Mouse (Mus musculus) intestine, embryonic 14.5 days (tissue): ENCODE measurements around the gene Tyk2. TPM values are rescaled to one million over a fixed set of nuclear protein-coding genes. Genes with fewer than 3 reads are reported as not detected.

ENCODE experiments used
- ATAC-seq: fragments of 200-750 bp; cut with Nextera tagmentation; replicated peaks from 2 replicates; pipeline ENCODE4 v1.8.0; 2017; ENCODE audit warnings: low read depth, moderate number of reproducible peaks, moderate TSS enrichment, moderate library complexity; ENCODE audit not compliant: low FRiP score, low TSS enrichment
- DNase-seq: peaks from one replicate; pipeline ENCODE4 v3.0.0-alpha.2; 2018; ENCODE audit warnings: low spot score
- H3K27ac ChIP-seq: fragments of 300-500 bp; sonication (generic); 2 replicates; pipeline ENCODE4 v1.5.1; 2014; ENCODE audit warnings: low read depth, mild to moderate bottlenecking, control low read depth
- H3K27me3 ChIP-seq: fragments of 300-500 bp; sonication (generic); replicated peaks from 2 replicates; pipeline ENCODE4 v1.6.1; 2014; ENCODE audit warnings: low read length, control low read depth; ENCODE audit not compliant: control insufficient read depth, insufficient read depth
- H3K36me3 ChIP-seq: fragments of 300-500 bp; sonication (generic); 2 replicates; pipeline ENCODE4 v1.6.1; 2014; ENCODE audit warnings: low read length, control low read depth; ENCODE audit not compliant: control insufficient read depth, insufficient read depth
- H3K4me1 ChIP-seq: fragments of 300-500 bp; sonication (generic); replicated peaks from 2 replicates; pipeline ENCODE4 v1.6.1; 2014; ENCODE audit warnings: low read length, control low read depth, mixed read lengths; ENCODE audit not compliant: control insufficient read depth, insufficient read depth
- H3K4me2 ChIP-seq: fragments of 300-500 bp; sonication (generic); 2 replicates; pipeline ENCODE4 v1.6.1; 2014; ENCODE audit warnings: low read length
- H3K4me3 ChIP-seq: fragments of 300-500 bp; sonication (generic); 2 replicates; pipeline ENCODE4 v1.5.1; 2014; ENCODE audit warnings: low read depth, low read length, control low read depth, mixed read lengths
- H3K9ac ChIP-seq: fragments of 300-500 bp; sonication (generic); 2 replicates; pipeline ENCODE4 v1.6.1; 2014; ENCODE audit warnings: mild to moderate bottlenecking, low read length
- H3K9me3 ChIP-seq: fragments of 300-500 bp; sonication (generic); 2 replicates; pipeline ENCODE4 v1.6.1; 2016; ENCODE audit warnings: low read length, control low read depth; ENCODE audit not compliant: control insufficient read depth
- WGBS: fragments of 180-500 bp; shearing (Covaris S2); extraction: QIAGEN DNeasy Blood & Tissue Kit; methylation state at CpG from one replicate; pipeline ENCODE4 v1.1.7; 2014; 5-methylcytosine and 5-hydroxymethylcytosine counted together
- polyA plus RNA-seq: library from polyadenylated mRNA; unstranded; fragments of >200 nt; fragmentation: Nextera tagmentation; extraction: Ambion mirVana; gene quantifications from 2 replicates; pipeline ENCODE4 v1.2.1, GENCODE M21; 2014

The Tyk2 gene
- polyA plus RNA-seq, 1 experiment from 2014 or later = 12.1 TPM

DNA sequence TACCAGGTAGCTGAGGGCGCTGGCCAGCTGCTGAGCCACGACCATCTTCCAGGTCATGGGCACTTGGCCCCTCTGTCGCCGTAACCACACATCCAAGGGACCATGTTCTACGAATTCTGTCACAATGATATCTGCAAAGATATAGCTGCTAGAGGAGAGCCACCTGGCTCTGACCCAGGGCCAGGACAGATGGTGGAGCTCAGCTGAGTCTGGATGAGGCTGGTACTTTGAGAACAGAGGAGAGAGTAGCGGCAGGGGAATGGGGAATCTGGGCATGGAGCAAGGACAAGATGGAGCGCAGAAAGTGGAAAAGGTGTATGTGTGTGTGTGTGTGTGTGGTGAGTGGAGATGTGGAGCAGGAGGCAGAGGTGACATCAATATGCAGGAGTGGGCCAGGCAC is 16.9 kb downstream of the Tyk2 start:
- H3K27me3 ChIP-seq = no peaks in the 10 kb centered on the region
- no peaks in the 10 kb centered on the region for H3K4me1 ChIP-seq
- H3K4me2 ChIP-seq = no peak overlapping the region
- H3K36me3 ChIP-seq = no peaks in the 10 kb centered on the region
- H3K9me3 ChIP-seq = no peaks in the 10 kb centered on the region
- DNase-seq = no peak
- H3K4me3 ChIP-seq = no peak overlapping the region
- no peak for ATAC-seq
- H3K27ac ChIP-seq = no peak overlapping the region
- H3K9ac ChIP-seq = no peak overlapping the region
- 88% methylated on average over 7 of the region's 7 CpGs for WGBS

DNA sequence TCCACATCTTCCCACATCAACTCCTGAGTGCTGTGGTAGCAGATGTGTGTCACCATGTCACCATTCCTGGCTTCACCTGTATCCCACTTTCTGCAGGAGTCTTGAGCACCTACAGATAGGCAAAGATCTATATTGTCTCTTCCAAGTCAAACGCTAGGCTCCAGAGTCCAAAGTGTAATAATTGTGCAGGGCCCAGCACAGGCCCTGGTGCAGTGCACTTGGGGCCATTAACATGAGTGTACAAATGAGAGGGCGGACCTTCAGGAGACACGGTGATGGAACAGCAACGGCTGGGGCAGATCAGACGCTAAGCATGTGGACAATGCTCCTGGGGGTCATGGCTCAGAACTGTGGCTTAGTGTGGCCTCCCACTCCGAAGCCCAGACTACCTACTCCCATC is 17.3 kb downstream of the Tyk2 start:
- Histone ChIP-seq H3K9ac (no peak overlapping the region), H3K27ac (no peak overlapping the region), H3K27me3 (no peaks in the 10 kb centered on the region), H3K4me2 (no peak overlapping the region), H3K4me3 (no peak overlapping the region), H3K4me1 (no peaks in the 10 kb centered on the region), H3K9me3 (no peaks in the 10 kb centered on the region), H3K36me3 (no peaks in the 10 kb centered on the region)
- 90% methylated on average over 6 of the region's 6 CpGs for WGBS
- DNase-seq (no peak), ATAC-seq (no peak)

DNA sequence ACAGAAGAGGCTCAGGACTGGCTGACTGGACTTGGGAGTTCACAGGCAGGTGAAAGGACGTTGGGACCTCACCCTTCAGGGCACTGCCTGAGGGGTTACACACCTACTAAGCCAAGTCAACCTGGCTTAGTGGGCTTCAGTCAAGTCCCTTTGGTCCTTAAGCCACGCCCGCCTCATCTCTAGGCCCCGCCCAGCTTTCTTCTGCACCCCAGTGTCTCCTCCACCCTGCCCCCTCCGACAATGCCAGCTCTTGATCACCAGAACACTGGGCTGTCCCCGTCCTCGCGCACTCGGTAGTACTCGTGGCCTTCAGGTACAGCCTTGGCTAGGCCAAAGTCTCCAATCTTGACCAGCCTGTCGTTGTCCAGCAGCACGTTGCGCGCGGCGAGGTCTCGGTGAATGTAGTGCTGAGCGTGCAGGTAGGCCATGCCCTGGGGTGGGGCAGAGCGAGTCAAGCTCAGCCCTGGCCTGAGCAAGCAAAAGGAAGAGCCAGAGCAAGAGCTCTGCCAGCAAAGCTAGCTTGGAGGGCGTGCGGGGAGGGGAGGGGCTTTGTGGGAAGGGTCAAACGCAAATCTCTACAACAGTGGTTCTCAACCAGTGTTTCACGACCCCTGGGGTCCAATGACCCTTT is 23.3 kb downstream of the Tyk2 start:
- Histone ChIP-seq H3K4me3 (no peak overlapping the region), H3K27ac (no peak overlapping the region), H3K9me3 (no peaks in the 10 kb centered on the region), H3K4me1 (peaks cover 3% of the 10 kb centered on the region; the same call in 1 of the 2 replicates), H3K4me2 (no peak overlapping the region), H3K27me3 (no peaks in the 10 kb centered on the region), H3K9ac (no peak overlapping the region), H3K36me3 (no peaks in the 10 kb centered on the region)
- ATAC-seq (0 out of 2 replicates have a peak, but pooled peaks have one; percentile 28), DNase-seq (no peak)
- WGBS = 40% methylated on average over 23 of the region's 23 CpGs

DNA sequence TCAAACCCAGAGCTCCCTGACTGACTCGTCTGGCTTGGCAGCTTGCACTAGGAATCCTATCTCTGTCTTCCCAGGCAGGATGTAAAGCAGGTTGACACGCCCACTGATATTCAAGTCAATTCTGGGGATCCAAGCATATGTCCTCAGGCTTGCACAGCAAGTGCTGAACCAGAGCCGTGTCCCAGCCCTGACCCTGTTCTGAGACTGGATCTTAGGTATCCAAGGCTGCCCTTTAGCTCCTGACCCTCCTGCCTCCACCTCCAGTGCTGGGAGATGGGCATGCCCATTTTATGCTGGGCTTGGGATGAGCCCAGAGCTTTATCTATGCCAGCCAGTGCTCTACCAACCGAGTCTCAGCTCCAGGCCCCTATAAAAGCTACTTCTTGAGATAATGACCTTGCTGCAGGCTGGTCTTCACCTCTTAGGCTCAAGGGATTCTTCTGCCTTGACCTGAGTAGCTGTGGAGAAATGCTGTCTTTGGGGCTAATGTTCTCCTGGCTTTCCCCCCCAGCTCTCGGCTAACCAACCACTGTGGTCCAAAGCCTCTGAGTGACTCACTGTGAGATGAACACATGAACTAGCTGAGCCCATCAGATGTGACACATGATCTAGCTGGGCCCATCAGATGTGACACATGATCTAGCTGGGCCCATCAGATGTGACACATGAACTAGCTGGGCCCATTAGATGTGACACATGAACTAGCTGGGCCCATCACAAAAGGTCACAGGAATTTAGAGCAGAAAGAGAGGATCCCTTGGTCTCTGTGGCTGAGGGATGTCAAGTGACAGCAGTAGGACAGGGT is 25.1 kb downstream of the Tyk2 start:
- Histone ChIP-seq H3K4me1 (peaks cover 3% of the 10 kb centered on the region; the same call in 1 of the 2 replicates), H3K4me2 (no peak overlapping the region), H3K9ac (no peak overlapping the region), H3K27me3 (no peaks in the 10 kb centered on the region), H3K4me3 (no peak overlapping the region), H3K36me3 (no peaks in the 10 kb centered on the region), H3K9me3 (no peaks in the 10 kb centered on the region), H3K27ac (no peak overlapping the region)
- DNase-seq (no peak), ATAC-seq (no peak)
- WGBS = 80% methylated on average over 5 of the region's 5 CpGs

DNA sequence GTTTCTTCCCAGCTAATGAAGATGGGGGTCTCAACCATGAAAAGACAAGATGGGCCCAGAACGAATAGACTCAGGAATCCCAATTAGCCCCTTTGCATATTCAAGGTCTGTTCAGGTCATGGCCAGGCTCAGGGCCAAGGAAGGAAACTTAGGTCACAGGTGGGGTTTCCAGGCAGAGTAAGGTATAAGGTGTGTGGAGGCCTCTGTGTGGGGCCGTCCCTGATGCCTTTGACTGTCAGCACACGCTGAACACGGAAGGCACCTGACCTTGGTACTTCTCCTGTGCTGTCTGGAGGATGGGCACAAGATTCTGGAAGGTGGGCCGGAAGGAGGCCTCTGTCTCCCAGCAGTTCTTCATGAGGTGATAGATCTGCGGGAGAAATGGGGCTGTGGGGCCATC is 26.2 kb downstream of the Tyk2 start:
- no peaks in the 10 kb centered on the region for H3K36me3 ChIP-seq
- H3K9ac ChIP-seq = no peak overlapping the region
- ATAC-seq (no peak), DNase-seq (no peak)
- WGBS = 83% methylated on average over 6 of the region's 6 CpGs
- H3K4me3 ChIP-seq = no peak overlapping the region
- no peak overlapping the region for H3K4me2 ChIP-seq
- no peaks in the 10 kb centered on the region for H3K9me3 ChIP-seq
- no peaks in the 10 kb centered on the region for H3K27me3 ChIP-seq
- H3K27ac ChIP-seq = no peak overlapping the region
- peaks cover 7% of the 10 kb centered on the region; the same call in 1 of the 2 replicates for H3K4me1 ChIP-seq

DNA sequence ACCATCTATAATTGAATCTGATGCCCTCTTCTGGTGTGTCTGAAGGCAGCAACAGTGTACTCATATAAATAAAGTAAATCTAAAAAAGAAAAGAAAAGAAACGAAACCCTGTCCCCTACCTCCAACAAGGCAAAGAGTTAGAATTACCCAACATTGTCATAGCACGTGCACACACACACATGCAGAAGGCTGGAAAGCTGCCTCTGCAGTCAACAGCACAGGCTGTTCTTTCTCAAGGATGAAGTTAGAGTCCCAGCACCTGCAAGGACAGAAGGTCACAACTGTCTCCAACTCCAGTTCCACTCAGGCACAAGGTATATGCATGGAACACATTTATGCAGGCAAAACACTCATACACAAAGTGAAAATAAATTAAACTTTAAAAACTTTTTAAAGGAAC is 29.0 kb downstream of the Tyk2 start:
- no peaks in the 10 kb centered on the region for H3K36me3 ChIP-seq
- H3K27ac ChIP-seq = no peak overlapping the region
- ATAC-seq = no peak
- DNase-seq = no peak
- 0 out of 2 replicates have a peak, but pooled peaks cover 7% of the 10 kb centered on the region for H3K4me1 ChIP-seq
- H3K4me3 ChIP-seq = no peak overlapping the region
- no peaks in the 10 kb centered on the region for H3K9me3 ChIP-seq
- no peak overlapping the region for H3K9ac ChIP-seq
- H3K4me2 ChIP-seq = no peak overlapping the region
- WGBS = 94% methylated on average over 2 of the region's 2 CpGs
- H3K27me3 ChIP-seq = no peaks in the 10 kb centered on the region

DNA sequence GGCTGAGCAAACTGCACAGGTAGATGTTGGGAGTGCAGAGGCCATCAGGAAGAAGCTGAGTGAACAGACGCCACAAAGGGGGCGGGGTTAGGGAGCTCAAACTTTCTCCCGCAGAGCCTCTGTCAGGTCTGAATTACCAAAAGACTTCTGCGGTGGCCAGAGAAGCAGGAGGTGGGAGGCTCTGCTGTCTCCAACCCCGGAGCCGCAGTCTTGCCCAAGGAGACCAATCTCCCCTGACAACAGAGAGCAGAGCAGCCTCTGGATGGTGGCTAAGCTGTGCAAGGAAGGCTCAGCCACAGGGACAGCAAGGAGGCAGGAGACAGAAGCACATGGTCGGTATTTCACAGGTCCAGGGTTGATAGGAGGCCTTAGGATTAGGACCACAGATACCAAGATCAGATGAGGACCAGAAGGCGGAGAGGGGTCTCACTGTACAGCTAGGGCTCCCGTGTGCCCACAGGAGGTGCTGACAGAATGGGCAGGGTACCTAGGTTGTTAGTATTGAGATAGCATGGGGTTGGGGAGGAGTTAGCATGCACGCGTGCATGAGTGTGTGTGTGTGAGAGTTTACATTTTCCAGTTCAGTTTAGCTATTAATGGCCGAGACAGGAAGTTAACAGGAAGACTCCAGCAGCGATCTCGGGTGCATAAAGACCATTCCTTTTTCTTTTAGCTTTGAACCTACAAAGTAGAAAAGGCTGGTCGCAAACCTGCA is 30.4 kb downstream of the Tyk2 start:
- DNase-seq (no peak), ATAC-seq (no peak)
- no peaks in the 10 kb centered on the region for H3K27me3 ChIP-seq
- no peak overlapping the region for H3K4me3 ChIP-seq
- no peak overlapping the region for H3K9ac ChIP-seq
- H3K4me1 ChIP-seq = 0 out of 2 replicates have a peak, but pooled peaks cover 7% of the 10 kb centered on the region
- WGBS = 38% methylated on average over 15 of the region's 15 CpGs
- no peaks in the 10 kb centered on the region for H3K9me3 ChIP-seq
- H3K4me2 ChIP-seq = no peak overlapping the region
- H3K36me3 ChIP-seq = no peaks in the 10 kb centered on the region
- H3K27ac ChIP-seq = no peak overlapping the region

DNA sequence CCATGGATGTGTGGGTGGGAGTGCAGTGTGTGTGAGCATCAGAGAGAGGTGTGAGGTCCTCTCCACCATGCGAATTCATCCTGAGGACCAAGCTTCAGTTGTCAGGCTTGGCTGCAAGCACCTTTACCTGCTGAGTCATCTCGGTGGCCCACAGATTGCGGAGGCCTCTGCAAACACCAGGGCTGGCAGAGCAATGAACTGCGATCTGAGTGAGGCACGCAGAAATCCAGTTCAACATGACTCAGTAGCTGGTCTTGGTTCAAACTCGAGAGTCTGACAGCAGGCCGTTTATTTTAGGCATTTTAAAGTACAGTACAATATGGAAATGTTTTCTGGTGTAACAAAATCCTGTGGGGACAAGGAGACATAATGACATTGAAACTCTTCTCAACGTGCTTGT is 33.2 kb downstream of the Tyk2 start:
- H3K27ac ChIP-seq = no peak overlapping the region
- H3K4me3 ChIP-seq = no peak overlapping the region
- WGBS = 65% methylated on average over 8 of the region's 8 CpGs
- H3K4me1 ChIP-seq = 0 out of 2 replicates have a peak, but pooled peaks cover 4% of the 10 kb centered on the region
- H3K27me3 ChIP-seq = no peaks in the 10 kb centered on the region
- H3K9ac ChIP-seq = no peak overlapping the region
- no peaks in the 10 kb centered on the region for H3K36me3 ChIP-seq
- H3K4me2 ChIP-seq = no peak overlapping the region
- ATAC-seq (no peak), DNase-seq (no peak)
- no peaks in the 10 kb centered on the region for H3K9me3 ChIP-seq
